Mouse (Mus musculus) heart, embryonic 12.5 days (tissue): ENCODE measurements around the gene Zfpl1. TPM values are rescaled to one million over a fixed set of nuclear protein-coding genes. Genes with fewer than 3 reads are reported as not detected.
"Not testable (repeated sequence)": the region's sequence is repeated elsewhere in the genome, so short reads cannot be mapped to it uniquely, and the experiment has no call there.

Source experiments
- ATAC-seq: fragments of 200-750 bp; cut with Nextera tagmentation; 2 replicates; pipeline ENCODE4 v1.8.0; 2017; ENCODE audit warnings: moderate TSS enrichment, moderate library complexity; ENCODE audit not compliant: insufficient number of reproducible peaks, low FRiP score
- H3K27ac ChIP-seq: fragments of 300-500 bp; sonication (generic); 2 replicates; pipeline ENCODE4 v1.5.1; 2016; ENCODE audit warnings: mild to moderate bottlenecking, moderate library complexity; ENCODE audit not compliant: poor library complexity, severe bottlenecking
- H3K27me3 ChIP-seq: fragments of 300-500 bp; sonication (generic); replicated peaks from 2 replicates; pipeline ENCODE4 v1.6.1; 2016; ENCODE audit warnings: mild to moderate bottlenecking, moderate library complexity
- H3K36me3 ChIP-seq: fragments of 300-500 bp; sonication (generic); 2 replicates; pipeline ENCODE4 v1.6.1; 2016; ENCODE audit warnings: mild to moderate bottlenecking, moderate library complexity
- H3K4me1 ChIP-seq: fragments of 300-500 bp; sonication (generic); replicated peaks from 2 replicates; pipeline ENCODE4 v1.6.1; 2016; ENCODE audit warnings: mild to moderate bottlenecking
- H3K4me2 ChIP-seq: fragments of 300-500 bp; sonication (generic); 2 replicates; pipeline ENCODE4 v1.6.1; 2016; ENCODE audit warnings: mild to moderate bottlenecking, moderate library complexity
- H3K4me3 ChIP-seq: fragments of 300-500 bp; sonication (generic); 2 replicates; pipeline ENCODE4 v1.5.1; 2016; ENCODE audit warnings: mild to moderate bottlenecking
- H3K9ac ChIP-seq: fragments of 300-500 bp; sonication (generic); 2 replicates; pipeline ENCODE4 v1.6.1; 2016; ENCODE audit warnings: mild to moderate bottlenecking, moderate library complexity
- H3K9me3 ChIP-seq: fragments of 300-500 bp; sonication (generic); replicated peaks from 2 replicates; pipeline ENCODE4 v1.6.1; 2016; ENCODE audit warnings: mild to moderate bottlenecking, moderate library complexity
- WGBS: fragments of 180-500 bp; shearing (Covaris S2); methylation state at CpG from one replicate; pipeline ENCODE4 v1.1.7; 2016; 5-methylcytosine and 5-hydroxymethylcytosine counted together
- polyA plus RNA-seq: library from polyadenylated mRNA; unstranded; fragments of >200 nt; fragmentation: Nextera tagmentation; extraction: Ambion mirVana; gene quantifications from 2 replicates; pipeline ENCODE4 v1.2.1, GENCODE M21; 2016

The Zfpl1 gene
- polyA plus RNA-seq, 1 experiment from 2014 or later, result 52.4 TPM

DNA sequence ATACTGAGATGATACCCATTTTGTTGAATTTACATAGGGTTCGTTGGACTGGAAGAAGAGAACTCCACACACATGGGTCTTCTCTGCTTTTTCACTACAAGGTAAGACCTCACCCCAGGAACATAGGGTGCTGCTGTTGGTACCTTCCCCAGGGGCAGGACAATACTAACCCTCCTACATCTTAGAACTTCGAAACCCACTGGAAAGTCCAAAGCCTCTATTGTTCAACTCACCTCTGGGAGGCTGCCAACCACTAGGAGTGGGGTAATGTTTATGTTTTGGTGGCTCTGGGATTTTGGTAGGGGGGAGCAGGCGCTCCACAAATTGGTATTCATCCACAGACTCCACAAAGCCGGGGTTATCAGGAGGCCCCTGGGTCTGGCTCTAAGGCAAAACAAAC is 28.1 kb downstream of the Zfpl1 start:
- 53% methylated on average over 4 of the region's 4 CpGs for WGBS
- Histone ChIP-seq H3K36me3 (peaks cover 62% of the 10 kb centered on the region), H3K4me3 (peak overlapping the region; percentile 98), H3K9ac (peak overlapping the region; percentile 83), H3K27ac (no peak overlapping the region), H3K4me2 (peak overlapping the region; percentile 88), H3K4me1 (peaks cover 33% of the 10 kb centered on the region), H3K9me3 (no peaks in the 10 kb centered on the region), H3K27me3 (no peaks in the 10 kb centered on the region)
- no peak for ATAC-seq

DNA sequence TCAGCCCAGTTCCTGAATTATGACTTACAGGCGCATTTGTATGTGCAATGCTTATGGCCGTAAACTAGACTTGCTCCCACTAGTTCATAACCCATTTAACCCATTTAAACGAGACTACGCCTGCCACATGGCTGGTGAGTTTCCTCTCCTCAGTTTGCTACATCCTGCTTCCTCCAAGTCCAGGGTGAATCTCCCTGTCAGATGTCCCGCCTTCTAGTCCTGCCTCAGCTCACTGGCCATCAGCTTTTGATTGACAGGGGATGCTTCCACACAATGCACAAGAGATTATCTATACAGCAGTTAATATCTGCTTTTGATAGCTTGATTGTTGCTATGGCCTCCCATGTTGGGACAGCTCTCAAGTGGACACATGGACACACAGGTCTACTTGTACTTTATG is 30.5 kb downstream of the Zfpl1 start:
- Histone ChIP-seq H3K9me3 (no peaks in the 10 kb centered on the region), H3K4me2 (no peak overlapping the region), H3K27me3 (no peaks in the 10 kb centered on the region), H3K9ac (no peak overlapping the region), H3K4me1 (peaks cover 28% of the 10 kb centered on the region), H3K36me3 (peaks cover 78% of the 10 kb centered on the region), H3K27ac (no peak overlapping the region), H3K4me3 (no peak overlapping the region)
- 80% methylated on average over 5 of the region's 5 CpGs for WGBS
- ATAC-seq, result no peak

DNA sequence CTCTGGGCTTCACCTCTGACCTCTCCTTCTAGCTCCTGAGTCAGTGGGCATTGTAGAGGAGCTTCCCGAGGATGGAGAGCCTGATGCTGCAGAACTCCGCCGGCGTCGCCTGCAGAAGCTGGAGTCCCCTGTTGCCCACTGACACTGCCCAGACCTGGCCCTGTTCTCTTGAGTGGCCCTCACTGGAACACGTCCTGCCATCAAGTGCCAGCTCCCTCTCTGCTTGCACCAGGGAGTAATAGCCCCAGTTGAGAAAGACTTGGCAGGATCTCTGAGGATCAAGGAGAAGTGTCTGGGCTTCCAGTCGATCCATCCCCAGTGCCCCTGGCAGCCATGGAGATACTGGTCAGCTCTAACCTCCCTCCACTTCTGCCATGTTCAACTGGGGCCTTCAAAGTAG is 32.2 kb downstream of the Zfpl1 start:
- ATAC-seq, result no peak
- H3K27me3 ChIP-seq, result no peaks in the 10 kb centered on the region
- H3K9me3 ChIP-seq, result no peaks in the 10 kb centered on the region
- H3K4me1 ChIP-seq, result peaks cover 36% of the 10 kb centered on the region
- no peak overlapping the region for H3K27ac ChIP-seq
- 81% methylated on average over 7 of the region's 7 CpGs for WGBS
- no peak overlapping the region for H3K4me2 ChIP-seq
- peaks cover 80% of the 10 kb centered on the region for H3K36me3 ChIP-seq
- no peak overlapping the region for H3K4me3 ChIP-seq
- no peak overlapping the region; the same call in 1 of the 2 replicates for H3K9ac ChIP-seq

DNA sequence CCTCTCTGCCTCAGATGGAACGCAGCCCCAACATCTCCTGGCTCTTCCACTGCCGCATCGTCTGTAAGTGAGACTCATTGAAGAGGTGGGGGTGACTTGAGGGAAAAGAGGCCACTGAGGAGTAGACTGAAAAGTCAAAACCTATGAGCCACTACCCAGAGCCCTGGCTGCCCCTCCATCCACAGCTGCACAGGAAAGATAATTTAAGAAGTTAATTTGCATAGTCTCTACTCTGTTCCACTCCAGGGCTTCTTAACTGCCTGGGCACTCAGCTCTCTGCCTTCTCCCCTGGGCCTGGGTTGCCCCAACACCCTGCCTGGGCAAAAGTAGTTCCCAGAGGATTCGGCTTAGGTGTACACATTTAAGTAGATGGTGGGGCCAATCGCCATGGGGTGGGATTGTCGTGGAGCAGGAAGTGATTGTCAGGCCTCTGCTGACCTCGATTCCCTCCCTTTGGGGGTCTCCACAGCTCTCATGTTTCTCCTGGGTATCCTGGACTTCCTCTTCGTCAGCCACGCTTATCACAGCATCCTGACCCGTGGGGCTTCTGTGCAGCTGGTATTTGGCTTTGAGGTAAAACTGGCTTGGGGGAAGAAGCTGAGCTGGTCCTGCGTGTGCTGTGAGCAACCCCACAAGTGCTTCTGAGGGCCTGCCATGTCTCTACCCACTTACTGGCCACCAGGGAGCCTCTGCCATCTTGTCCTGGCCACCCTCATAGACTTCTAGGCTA is 35.9 kb downstream of the Zfpl1 start:
- Histone ChIP-seq H3K4me1 (peaks cover 26% of the 10 kb centered on the region), H3K36me3 (peaks cover 57% of the 10 kb centered on the region), H3K4me3 (no peak overlapping the region), H3K9ac (no peak overlapping the region), H3K4me2 (peak overlapping the region; percentile 93; the same call in 1 of the 2 replicates), H3K27me3 (no peaks in the 10 kb centered on the region), H3K9me3 (no peaks in the 10 kb centered on the region), H3K27ac (no peak overlapping the region)
- ATAC-seq, result no peak
- 82% methylated on average over 11 of the region's 11 CpGs for WGBS

DNA sequence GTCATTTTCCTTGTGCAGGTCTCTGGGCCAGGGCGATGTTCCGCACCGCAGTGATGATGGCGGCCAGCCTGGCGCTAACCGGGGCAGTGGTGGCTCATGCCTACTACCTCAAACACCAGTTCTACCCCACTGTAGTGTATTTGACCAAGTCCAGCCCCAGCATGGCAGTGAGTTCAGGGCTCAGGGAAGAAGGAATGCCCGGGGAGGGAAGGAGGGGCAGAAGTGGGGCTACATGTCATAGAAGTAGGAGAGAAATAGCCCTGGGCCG is 36.9 kb downstream of the Zfpl1 start:
- H3K4me3 ChIP-seq, result peak overlapping the region; percentile 97
- peak overlapping the region; percentile 93 for H3K4me2 ChIP-seq
- peaks cover 26% of the 10 kb centered on the region for H3K4me1 ChIP-seq
- H3K27me3 ChIP-seq, result no peaks in the 10 kb centered on the region
- H3K36me3 ChIP-seq, result peaks cover 46% of the 10 kb centered on the region
- 81% methylated on average over 8 of the region's 8 CpGs for WGBS
- ATAC-seq, result no peak
- no peaks in the 10 kb centered on the region for H3K9me3 ChIP-seq
- peak overlapping the region; percentile 97 for H3K9ac ChIP-seq
- no peak overlapping the region for H3K27ac ChIP-seq

DNA sequence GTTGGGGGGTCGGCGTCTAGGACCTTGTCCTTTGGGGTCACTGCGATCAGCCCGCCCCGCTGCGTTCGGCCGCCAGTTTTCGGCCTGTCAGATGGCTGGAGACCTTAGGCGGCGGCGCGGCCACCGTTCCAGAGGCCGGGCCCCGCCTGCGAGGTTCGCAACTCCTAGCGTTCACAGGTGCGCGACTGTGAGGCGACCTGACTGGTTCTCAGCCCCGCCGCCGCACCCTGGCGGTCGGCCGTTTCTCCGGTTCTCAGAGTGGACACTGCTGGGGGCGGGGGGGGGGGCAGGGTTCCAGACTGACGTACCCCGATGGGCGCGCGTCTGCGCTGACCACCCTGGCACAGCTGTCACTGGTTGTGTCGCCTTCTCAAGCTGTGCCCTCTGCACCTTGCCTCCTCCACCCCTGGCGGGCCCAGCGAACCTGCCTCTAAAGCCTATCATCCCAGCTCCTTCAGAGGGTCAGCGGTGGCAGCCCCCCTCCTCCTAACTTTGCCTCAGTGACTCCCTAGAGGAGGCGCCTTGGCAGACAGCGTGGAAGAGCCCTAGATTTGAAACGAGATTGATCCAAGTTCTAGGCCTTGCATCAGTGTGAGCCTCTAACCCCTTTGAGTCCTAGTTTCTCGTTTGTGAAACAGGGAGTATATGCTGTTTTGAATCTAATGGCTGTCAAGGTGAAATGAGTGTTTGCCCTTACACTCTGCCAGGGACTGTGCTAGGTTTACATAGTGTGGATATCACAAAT is 37.4 kb downstream of the Zfpl1 start:
- peak; percentile 31; the same call in 1 of the 2 replicates for ATAC-seq
- Histone ChIP-seq H3K36me3 (peaks cover 41% of the 10 kb centered on the region), H3K4me2 (peak overlapping the region; percentile 93), H3K4me3 (peak overlapping the region; percentile 97), H3K4me1 (peaks cover 26% of the 10 kb centered on the region), H3K9me3 (no peaks in the 10 kb centered on the region), H3K27ac (peak overlapping the region; percentile 98), H3K27me3 (no peaks in the 10 kb centered on the region), H3K9ac (peak overlapping the region; percentile 97)
- 2% methylated on average over 44 of the region's 44 CpGs for WGBS

DNA sequence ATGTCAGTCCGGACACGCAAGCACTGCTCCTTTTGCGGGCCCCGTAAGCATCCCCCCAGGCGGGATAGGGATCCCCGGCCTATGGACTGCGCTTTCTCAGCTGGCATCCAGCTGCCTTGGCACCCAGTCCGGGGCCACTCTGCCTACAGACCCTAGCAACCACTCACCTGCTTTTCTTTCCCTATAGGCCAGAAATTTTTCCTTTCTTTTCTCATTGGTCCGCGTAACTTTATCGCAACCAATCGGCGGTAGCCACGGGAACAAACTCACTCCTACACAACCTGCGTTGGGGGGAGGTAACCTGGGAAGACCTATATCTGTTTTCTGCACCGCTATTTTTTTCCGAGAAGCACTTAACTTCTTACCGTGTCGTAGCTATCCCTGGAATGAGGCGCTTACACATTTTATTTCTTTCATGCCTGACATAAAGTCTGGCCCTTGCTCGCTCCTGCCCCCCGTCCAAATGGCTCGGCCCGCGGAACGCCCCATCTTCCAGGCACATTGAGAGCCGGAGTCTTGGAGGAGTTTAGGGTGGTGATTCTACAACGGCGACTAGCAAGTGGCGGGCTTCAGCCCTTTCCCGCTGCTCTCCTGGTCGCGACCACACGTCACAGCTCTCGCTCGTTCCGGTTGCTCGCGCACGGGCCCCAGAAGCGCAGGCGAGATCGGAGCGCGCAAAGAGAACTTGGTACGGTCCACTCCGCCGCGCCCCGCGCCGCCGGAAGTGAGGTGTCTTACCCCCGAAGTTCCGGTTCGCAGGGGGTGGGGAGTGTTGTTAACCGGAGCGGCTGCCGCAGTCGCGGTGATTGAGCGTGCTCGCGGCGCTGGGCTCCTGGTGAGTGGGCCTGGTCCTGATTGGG is 38.2 kb downstream of the Zfpl1 start, which contains the start of gene Syvn1:
Gene Syvn1 (plus strand): TSS at position 283 of the 860 bp plus-strand sequence.
- Histone ChIP-seq H3K9me3 (no peaks in the 10 kb centered on the region), H3K27me3 (no peaks in the 10 kb centered on the region), H3K4me2 (peak within 1 kb of the TSS; percentile 93), H3K36me3 (peaks cover 33% of the 10 kb centered on the region), H3K9ac (peak within 1 kb of the TSS; percentile 97), H3K27ac (peak within 1 kb of the TSS; percentile 98), H3K4me1 (peaks cover 26% of the 10 kb centered on the region), H3K4me3 (peak within 1 kb of the TSS; percentile 97)
- WGBS, result 0% methylated on average over 65 of the region's 65 CpGs
- ATAC-seq, result peak; percentile 90

DNA sequence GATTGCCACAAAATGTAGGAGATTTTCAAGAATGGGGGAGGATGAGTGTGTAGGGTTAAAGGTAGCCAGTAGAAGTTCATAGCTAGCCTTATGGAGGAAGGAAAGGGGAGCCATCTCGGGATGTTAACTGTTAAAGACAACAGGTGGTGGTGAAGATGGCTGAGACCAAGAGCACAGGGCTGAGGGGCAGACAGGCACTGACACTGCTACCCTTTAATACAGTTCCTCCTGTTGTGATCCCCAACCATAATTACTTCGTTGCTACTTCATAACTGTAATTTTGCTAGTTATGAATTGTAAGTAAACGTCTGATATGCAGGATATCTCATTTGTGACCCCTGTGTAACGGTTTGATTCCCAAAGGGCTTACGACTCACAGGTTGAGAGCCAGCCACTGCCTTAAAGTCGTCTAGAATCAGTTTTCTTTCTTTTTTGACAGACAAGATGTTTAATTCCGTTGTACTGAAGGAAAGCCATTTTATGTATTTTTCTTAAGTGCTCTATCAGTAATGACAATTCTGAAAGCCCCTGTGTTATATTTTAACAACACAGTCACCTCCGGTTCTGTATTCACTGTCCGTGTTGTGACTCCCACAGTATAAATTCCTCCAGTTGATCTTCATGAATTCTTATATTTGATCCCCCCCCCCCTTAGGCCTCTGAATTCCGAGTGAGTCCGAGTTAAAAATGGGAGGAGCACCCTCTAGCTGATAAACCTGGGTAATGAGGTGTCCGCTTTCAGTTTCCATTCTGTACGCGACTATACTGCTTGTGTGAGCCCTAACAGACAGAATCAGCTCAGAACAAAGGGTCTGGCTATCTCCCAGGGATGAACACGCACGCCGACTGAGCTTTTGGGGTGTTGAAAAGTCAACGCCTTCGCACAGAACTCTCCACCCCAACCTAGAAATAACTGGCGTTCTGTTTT is 39.1 kb downstream of the Zfpl1 start:
- no peaks in the 10 kb centered on the region for H3K27me3 ChIP-seq
- peak overlapping the region; percentile 98 for H3K27ac ChIP-seq
- H3K9me3 ChIP-seq, result no peaks in the 10 kb centered on the region
- peak overlapping the region; percentile 74 for H3K9ac ChIP-seq
- peak overlapping the region; percentile 93 for H3K4me2 ChIP-seq
- H3K4me3 ChIP-seq, result peak overlapping the region; percentile 97
- peak; percentile 49; the same call in 1 of the 2 replicates for ATAC-seq
- H3K36me3 ChIP-seq, result peaks cover 24% of the 10 kb centered on the region
- H3K4me1 ChIP-seq, result peaks cover 26% of the 10 kb centered on the region
- WGBS, result 17% methylated on average over 20 of the region's 20 CpGs

DNA sequence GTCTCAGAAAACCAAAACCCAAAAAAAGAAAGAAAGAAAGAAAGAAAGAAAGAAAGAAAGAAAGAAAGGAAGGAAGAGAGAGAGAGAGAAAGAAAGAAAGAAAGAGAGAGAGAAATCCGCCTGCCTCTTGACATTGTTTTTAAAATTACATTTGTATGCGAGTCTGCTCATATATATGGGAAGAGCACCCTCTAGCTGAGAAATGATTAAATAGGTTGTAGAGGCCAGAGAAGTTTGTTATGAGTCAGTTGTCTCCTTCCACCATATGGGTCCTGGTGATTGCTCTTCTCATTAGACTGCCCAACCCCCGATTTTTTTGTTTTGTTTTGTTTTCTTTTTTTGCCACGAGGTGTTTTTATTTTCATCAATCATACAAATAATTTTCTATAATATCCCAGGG is 40.7 kb downstream of the Zfpl1 start:
- not testable (repeated sequence) for ATAC-seq, H3K27me3 ChIP-seq, H3K9ac ChIP-seq, H3K9me3 ChIP-seq, H3K4me3 ChIP-seq, H3K4me2 ChIP-seq, H3K36me3 ChIP-seq, H3K27ac ChIP-seq
- peaks cover 26% of the 10 kb centered on the region for H3K4me1 ChIP-seq
- 54% methylated on average over 4 of the region's 4 CpGs for WGBS

DNA sequence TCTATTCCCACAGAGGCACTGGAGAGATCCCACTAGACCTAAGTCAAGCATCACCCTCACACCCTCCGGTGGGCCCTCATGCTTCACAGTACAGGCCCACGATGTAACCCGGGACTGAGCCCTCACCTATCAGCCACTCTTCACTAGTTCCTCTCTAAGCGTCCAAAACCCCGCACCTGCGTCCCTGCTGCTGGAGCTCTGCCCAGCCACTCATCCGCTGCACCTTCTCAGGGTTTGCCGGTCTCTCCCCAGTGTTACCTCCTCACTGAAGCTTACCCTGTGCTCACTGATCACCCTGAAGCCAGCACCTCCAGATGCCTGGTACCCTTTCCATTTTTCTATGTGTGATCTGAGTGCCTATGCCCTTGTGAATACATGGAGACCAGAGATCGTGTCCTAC is 42.5 kb downstream of the Zfpl1 start:
- no peak overlapping the region for H3K4me2 ChIP-seq
- H3K4me1 ChIP-seq, result peaks cover 8% of the 10 kb centered on the region
- H3K27me3 ChIP-seq, result no peaks in the 10 kb centered on the region
- no peaks in the 10 kb centered on the region for H3K36me3 ChIP-seq
- no peak for ATAC-seq
- WGBS, result 79% methylated on average over 9 of the region's 9 CpGs
- no peak overlapping the region for H3K4me3 ChIP-seq
- H3K9me3 ChIP-seq, result no peaks in the 10 kb centered on the region
- H3K9ac ChIP-seq, result no peak overlapping the region
- H3K27ac ChIP-seq, result no peak overlapping the region
